Mouse (Mus musculus) embryonic facial prominence, embryonic 11.5 days (tissue): Measurements from ENCODE around the gene Unc45a. TPM values are rescaled to one million over a fixed set of nuclear protein-coding genes. Genes with fewer than 3 reads are reported as not detected.
A peak's percentile ranks its signal among the peaks of the same experiment; 100 is the strongest.

Experiments
- ATAC-seq: fragments of 200-750 bp; cut with Nextera tagmentation; replicated peaks from 2 replicates; pipeline ENCODE4 v1.8.0; 2017; ENCODE audit warnings: low read depth; ENCODE audit not compliant: insufficient number of reproducible peaks, low FRiP score, low TSS enrichment
- DNase-seq: peaks from one replicate; pipeline ENCODE4 v3.0.0-alpha.2; 2015; ENCODE audit warnings: low spot score
- H3K27ac ChIP-seq: fragments of 300-500 bp; sonication (generic); replicated peaks from 2 replicates; pipeline ENCODE4 v1.5.1; 2014; ENCODE audit warnings: mild to moderate bottlenecking, low read depth, low read length, control low read depth
- H3K27me3 ChIP-seq: fragments of 300-500 bp; sonication (generic); 2 replicates; pipeline ENCODE4 v1.6.1; 2014; ENCODE audit warnings: mild to moderate bottlenecking, low read length, moderate library complexity, mixed read lengths; ENCODE audit not compliant: control insufficient read depth, insufficient read depth
- H3K36me3 ChIP-seq: fragments of 300-500 bp; sonication (generic); replicated peaks from 2 replicates; pipeline ENCODE4 v1.6.1; 2014; ENCODE audit warnings: low read depth, mild to moderate bottlenecking, low read length, moderate library complexity, mixed read lengths; ENCODE audit not compliant: control insufficient read depth, insufficient read depth
- H3K4me1 ChIP-seq: fragments of 300-500 bp; sonication (generic); 2 replicates; pipeline ENCODE4 v1.6.1; 2014; ENCODE audit warnings: low read length, mixed read lengths; ENCODE audit not compliant: control insufficient read depth, insufficient read depth
- H3K4me2 ChIP-seq: fragments of 300-500 bp; sonication (generic); 2 replicates; pipeline ENCODE4 v1.6.1; 2014; ENCODE audit warnings: low read depth, mild to moderate bottlenecking, control low read depth, low read length, moderate library complexity
- H3K4me3 ChIP-seq: fragments of 300-500 bp; sonication (generic); 2 replicates; pipeline ENCODE4 v1.5.1; 2014; ENCODE audit warnings: low read depth, low read length, control low read depth
- H3K9ac ChIP-seq: fragments of 300-500 bp; sonication (generic); replicated peaks from 2 replicates; pipeline ENCODE4 v1.6.1; 2014; ENCODE audit warnings: mild to moderate bottlenecking, control low read depth, low read length
- H3K9me3 ChIP-seq: fragments of 300-500 bp; sonication (generic); replicated peaks from 2 replicates; pipeline ENCODE4 v1.6.1; 2016; ENCODE audit warnings: mild to moderate bottlenecking, low read length, inconsistent platforms, mixed read lengths; ENCODE audit not compliant: control insufficient read depth
- WGBS: fragments of 180-500 bp; shearing (Covaris S2); extraction: QIAGEN DNeasy Blood & Tissue Kit; methylation state at CpG from one replicate; pipeline ENCODE4 v1.1.7; 2014; 5-methylcytosine and 5-hydroxymethylcytosine counted together
- polyA plus RNA-seq: library from polyadenylated mRNA; unstranded; fragments of >200 nt; fragmentation: Nextera tagmentation; extraction: Ambion mirVana; gene quantifications from 2 replicates; pipeline ENCODE4 v1.2.1, GENCODE M21; 2014

Gene Unc45a
- polyA plus RNA-seq, 1 experiment from 2014 or later, result 26.5 TPM

- WGBS, result 84% methylated on average over 2 of the region's 2 CpGs
- DNase-seq, result no peak
- Histone ChIP-seq H3K4me3 (no peak overlapping the region), H3K9ac (no peak overlapping the region), H3K36me3 (peaks cover 11% of the 10 kb centered on the region; the same call in 1 of the 2 replicates), H3K27me3 (no peaks in the 10 kb centered on the region), H3K4me2 (no peak overlapping the region), H3K27ac (no peak overlapping the region), H3K4me1 (peaks cover 2% of the 10 kb centered on the region; the same call in 1 of the 2 replicates), H3K9me3 (no peaks in the 10 kb centered on the region)
- no peak for ATAC-seq
These were observed 25.0 kb upstream of the Unc45a start for GRCm38 (mm10) chr7:80365759-80366158.

DNA sequence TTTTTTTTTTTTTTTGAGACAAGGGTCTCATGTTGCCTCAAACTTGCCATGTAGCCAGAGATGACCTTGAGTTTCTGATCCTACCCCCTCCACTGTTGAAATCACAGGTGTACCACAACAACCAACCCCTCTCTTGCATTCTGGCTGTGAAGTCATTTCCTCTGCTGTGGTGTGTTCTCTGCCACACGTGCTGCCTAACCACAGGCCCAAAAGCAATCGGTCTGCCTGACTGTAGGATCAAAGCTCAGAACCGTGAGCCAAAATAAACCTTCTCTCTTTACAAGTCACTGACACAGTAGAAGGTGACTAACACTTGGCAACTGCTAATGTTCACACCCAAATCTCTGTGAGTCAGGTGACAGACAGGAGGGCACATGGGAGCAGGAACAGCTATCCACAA, 19.6 kb upstream of the Unc45a start:
- no peak overlapping the region for H3K4me3 ChIP-seq
- H3K27me3 ChIP-seq, result no peaks in the 10 kb centered on the region
- H3K9ac ChIP-seq, result no peak overlapping the region
- H3K4me2 ChIP-seq, result no peak overlapping the region
- no peaks in the 10 kb centered on the region for H3K9me3 ChIP-seq
- DNase-seq (no peak), ATAC-seq (no peak)
- H3K4me1 ChIP-seq, result no peaks in the 10 kb centered on the region
- WGBS, result 75% methylated on average over 3 of the region's 3 CpGs
- no peak overlapping the region for H3K27ac ChIP-seq
- H3K36me3 ChIP-seq, result peaks cover 4% of the 10 kb centered on the region

DNA sequence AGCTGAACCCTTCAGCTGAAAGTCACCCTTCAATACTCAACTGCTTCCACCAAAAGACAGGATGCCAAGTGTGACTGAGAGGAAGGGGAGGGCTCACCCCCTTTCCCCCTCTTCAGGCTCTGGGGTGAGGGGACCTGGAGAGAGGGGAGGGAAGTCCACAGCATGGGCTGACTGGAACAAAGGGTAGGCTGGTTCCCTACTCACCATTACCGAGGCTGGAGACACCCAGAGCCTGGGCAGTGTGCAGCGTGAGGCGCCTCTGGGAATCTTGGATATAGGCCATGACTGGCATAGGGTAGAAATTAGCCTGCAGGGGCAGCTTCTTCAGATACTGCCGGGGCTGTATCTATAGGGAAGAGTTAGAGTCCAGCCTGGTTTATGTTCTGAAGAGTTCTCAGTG, 17.2 kb upstream of the Unc45a start:
- H3K27me3 ChIP-seq, result no peaks in the 10 kb centered on the region
- no peak overlapping the region for H3K27ac ChIP-seq
- H3K9me3 ChIP-seq, result no peaks in the 10 kb centered on the region
- DNase-seq (no peak), ATAC-seq (no peak)
- H3K9ac ChIP-seq, result 0 out of 2 replicates have a peak overlapping the region, but pooled peaks have one; percentile 28
- WGBS, result 78% methylated on average over 4 of the region's 4 CpGs
- peaks cover 8% of the 10 kb centered on the region for H3K36me3 ChIP-seq
- no peaks in the 10 kb centered on the region for H3K4me1 ChIP-seq
- no peak overlapping the region for H3K4me2 ChIP-seq
- no peak overlapping the region for H3K4me3 ChIP-seq

- Histone ChIP-seq H3K4me2 (no peak overlapping the region), H3K27ac (peak overlapping the region; percentile 28; the same call in 1 of the 2 replicates), H3K27me3 (no peaks in the 10 kb centered on the region), H3K36me3 (peaks cover 9% of the 10 kb centered on the region), H3K4me1 (no peaks in the 10 kb centered on the region), H3K4me3 (no peak overlapping the region), H3K9me3 (no peaks in the 10 kb centered on the region), H3K9ac (no peak overlapping the region)
- 32% methylated on average over 8 of the region's 8 CpGs for WGBS
- ATAC-seq, result no peak
- no peak for DNase-seq
These were observed 16.4 kb upstream of the Unc45a start for GRCm38 (mm10) chr7:80357156-80357555.

DNA sequence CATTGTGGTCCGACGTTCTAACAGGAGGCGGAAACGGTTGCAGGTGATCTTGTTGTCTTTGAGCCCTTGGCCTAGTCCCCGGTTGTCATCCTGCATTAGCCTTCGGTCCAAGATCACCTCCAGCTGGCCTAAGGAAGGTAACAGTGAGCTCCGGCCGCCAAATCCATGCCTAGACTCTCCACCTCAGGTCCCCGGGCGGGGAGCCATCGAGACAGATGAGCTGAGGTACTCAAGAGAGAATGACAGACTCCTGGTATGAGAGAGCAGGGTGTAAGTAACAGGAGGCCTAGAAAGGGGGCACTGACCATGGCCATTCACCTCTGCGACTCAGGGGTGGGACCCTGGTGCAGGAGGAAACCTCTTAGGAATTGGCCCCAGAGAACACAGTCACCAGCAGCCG, 15.5 kb upstream of the Unc45a start:
- ATAC-seq (no peak), DNase-seq (no peak)
- H3K27me3 ChIP-seq, result no peaks in the 10 kb centered on the region
- peaks cover 9% of the 10 kb centered on the region for H3K36me3 ChIP-seq
- no peaks in the 10 kb centered on the region for H3K4me1 ChIP-seq
- H3K27ac ChIP-seq, result no peak overlapping the region
- no peak overlapping the region for H3K9ac ChIP-seq
- 72% methylated on average over 13 of the region's 13 CpGs for WGBS
- no peak overlapping the region for H3K4me3 ChIP-seq
- H3K9me3 ChIP-seq, result no peaks in the 10 kb centered on the region
- no peak overlapping the region for H3K4me2 ChIP-seq

DNA sequence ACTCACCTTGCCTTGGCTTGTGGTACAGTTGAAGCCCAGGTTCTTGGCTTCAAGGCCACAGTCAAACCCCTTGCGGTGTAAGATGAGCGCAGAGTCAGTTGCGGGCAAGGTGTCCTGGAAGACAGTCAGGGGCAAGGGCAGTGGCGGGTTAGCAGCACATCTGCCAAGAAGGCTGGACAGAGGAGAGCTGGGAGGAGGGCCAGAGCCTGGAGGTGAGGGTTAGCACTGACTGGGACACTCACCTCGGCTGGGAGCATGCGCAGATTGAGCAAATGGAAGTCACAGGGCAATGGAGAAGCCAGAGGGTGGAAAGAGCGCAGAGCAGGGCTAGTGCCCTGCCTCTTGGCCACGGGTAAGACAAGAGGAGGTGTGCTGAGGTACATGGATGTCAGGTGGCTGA, 12.1 kb upstream of the Unc45a start:
- WGBS, result 85% methylated on average over 8 of the region's 8 CpGs
- no peak overlapping the region for H3K27ac ChIP-seq
- H3K4me1 ChIP-seq, result no peaks in the 10 kb centered on the region
- no peaks in the 10 kb centered on the region for H3K27me3 ChIP-seq
- peaks cover 11% of the 10 kb centered on the region for H3K36me3 ChIP-seq
- no peak for ATAC-seq
- H3K9me3 ChIP-seq, result no peaks in the 10 kb centered on the region
- no peak overlapping the region for H3K4me2 ChIP-seq
- no peak overlapping the region for H3K9ac ChIP-seq
- H3K4me3 ChIP-seq, result no peak overlapping the region
- DNase-seq, result no peak

DNA sequence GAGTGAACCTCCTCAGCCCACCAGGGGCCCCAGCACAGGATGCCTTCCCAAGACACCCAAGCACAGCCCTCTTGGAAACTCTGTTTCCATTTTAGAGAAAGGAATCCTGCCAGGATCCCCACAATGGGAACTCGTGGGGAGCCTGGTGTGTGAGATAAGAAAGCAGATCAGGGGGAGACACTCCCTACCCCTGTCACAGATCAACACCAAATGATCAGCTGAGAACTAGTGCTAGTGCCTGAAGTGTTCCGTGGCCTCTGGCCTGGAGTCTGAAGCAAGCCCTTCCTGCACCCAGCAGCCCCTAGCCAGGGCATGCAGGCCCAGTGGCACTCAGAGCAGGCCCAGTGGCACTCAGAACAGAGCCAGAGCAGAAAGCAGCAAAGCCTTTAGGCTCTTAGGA, 10.0 kb upstream of the Unc45a start:
- Histone ChIP-seq H3K27ac (no peak overlapping the region), H3K4me2 (no peak overlapping the region), H3K36me3 (peaks cover 11% of the 10 kb centered on the region; the same call in 1 of the 2 replicates), H3K4me1 (no peaks in the 10 kb centered on the region), H3K9ac (no peak overlapping the region), H3K27me3 (no peaks in the 10 kb centered on the region), H3K9me3 (no peaks in the 10 kb centered on the region), H3K4me3 (no peak overlapping the region)
- ATAC-seq (no peak), DNase-seq (no peak)
- WGBS, result 72% methylated on average over 2 of the region's 2 CpGs

DNA sequence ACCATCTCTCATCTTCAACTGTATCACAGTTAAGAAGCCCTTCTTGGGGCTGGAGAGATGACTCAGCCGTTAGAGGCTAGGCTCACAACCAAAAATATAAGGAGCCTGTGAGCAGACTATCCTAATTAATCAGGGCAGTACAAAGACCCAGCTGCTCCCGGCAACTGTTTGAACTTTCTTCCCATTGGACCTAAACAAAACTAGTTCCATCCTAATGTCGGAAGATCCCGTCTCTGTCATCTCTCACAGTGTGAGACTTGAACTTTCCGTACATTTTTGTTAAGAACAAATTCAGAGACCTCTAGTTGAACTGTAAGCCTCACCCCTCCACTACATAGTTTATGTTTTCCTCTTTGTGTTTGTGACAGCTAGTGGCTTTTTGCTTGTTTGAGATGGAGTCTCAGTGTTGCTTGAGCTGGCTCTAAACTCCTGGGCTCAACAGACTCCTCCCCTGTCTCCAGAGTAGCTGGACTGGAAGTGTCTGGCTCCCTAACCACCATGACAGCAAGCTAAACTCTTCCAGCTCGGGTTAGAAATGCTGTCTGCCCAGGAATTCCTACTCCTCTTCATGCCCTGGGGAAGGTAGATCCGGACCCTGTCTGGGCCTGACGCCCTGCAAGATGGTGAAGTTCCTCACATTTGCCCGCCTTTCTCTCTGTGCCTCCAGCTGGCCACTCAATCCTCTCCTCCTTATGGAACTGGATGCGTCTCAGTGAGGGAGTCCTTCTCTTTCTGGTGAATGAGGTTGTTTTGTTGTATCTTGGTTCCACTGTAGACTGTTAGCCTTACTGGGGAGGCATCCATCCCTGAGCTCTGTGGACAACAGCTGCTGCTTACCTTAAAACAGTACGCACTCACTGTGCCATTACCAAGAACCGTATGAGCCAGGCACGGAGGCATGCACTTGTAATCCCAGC, 7.1 kb upstream of the Unc45a start:
- H3K36me3 ChIP-seq, result peaks cover 7% of the 10 kb centered on the region; the same call in 1 of the 2 replicates
- no peaks in the 10 kb centered on the region for H3K27me3 ChIP-seq
- no peak for DNase-seq
- H3K4me1 ChIP-seq, result no peaks in the 10 kb centered on the region
- H3K9ac ChIP-seq, result no peak overlapping the region
- ATAC-seq, result no peak
- no peak overlapping the region for H3K27ac ChIP-seq
- no peak overlapping the region for H3K4me3 ChIP-seq
- H3K9me3 ChIP-seq, result no peaks in the 10 kb centered on the region
- no peak overlapping the region for H3K4me2 ChIP-seq
- 69% methylated on average over 13 of the region's 13 CpGs for WGBS
